Mouse (Mus musculus): Measurements from ENCODE around the gene Parp1. TPM values are rescaled to one million over a fixed set of nuclear protein-coding genes. Genes with fewer than 3 reads are reported as not detected.

Parp1 gene
- total RNA-seq (2017): 195 and 202 TPM in 2 replicates

DNA sequence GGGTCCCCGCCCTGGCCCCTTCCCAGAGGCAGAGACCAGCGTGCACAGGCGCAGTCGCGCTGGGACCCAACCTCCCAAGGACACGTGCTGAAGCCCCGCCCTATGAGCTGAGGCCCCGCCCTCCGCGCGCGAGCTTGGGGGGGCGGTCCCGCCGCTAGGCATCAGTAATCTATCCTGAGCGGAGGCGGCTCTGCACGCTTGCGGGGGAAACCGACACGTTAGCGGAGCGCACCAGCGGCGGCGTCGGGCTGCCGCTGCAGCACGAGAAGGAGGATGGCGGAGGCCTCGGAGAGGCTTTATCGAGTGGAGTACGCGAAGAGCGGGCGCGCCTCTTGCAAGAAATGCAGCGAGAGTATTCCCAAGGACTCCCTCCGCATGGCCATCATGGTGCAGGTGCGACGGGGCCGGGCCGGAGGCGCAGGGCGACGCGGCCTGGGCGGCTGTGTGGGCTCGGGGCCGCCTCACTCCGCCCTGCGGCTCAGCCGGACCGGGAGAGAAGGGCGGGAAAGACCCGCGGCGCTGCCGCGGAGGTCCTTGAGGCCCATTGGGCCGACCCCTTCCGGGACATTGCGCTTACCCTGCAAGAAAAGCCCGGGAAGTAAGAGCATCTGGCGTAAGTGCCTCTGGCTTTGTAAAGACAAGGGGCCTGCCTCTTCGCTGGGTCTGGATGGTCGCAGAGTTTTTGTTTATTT is at the start of gene Parp1:
Gene Parp1 (plus strand): TSS at position 164 of the 692 bp plus-strand sequence.
- ATAC-seq (ENCODE audit: extremely low read depth, insufficient number of reproducible peaks, low FRiP score, poor library complexity, severe bottlenecking): peak; percentile 77

DNA sequence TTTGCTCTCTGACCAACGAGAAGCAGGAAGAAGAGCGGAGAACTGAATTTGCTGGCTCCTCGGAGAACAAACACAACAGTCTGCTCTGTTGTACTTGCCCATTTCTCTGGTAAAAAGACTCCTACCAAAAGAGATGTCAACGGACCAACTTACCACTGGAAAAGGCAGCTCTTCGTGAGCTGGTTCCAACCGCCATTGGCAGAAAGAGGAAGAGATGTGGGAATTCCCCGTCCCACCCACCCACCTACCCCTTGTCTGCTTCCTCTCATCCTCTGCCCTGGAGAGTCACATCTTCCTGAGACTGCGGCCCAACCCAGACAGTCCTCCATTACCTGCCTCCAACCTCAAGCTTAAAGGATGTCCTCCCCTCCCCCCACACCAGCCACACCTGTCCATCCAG is 49.2 kb upstream of the Parp1 start:
- ATAC-seq (ENCODE audit: extremely low read depth, insufficient number of reproducible peaks, low FRiP score, poor library complexity, severe bottlenecking): no peak

- no peak for ATAC-seq (ENCODE audit: extremely low read depth, insufficient number of reproducible peaks, low FRiP score, poor library complexity, severe bottlenecking)
These were observed 48.5 kb upstream of the Parp1 start for GRCm38 (mm10) chr1:180520190-180520589.

- no peak for ATAC-seq (ENCODE audit: extremely low read depth, insufficient number of reproducible peaks, low FRiP score, poor library complexity, severe bottlenecking)
These were observed 45.4 kb upstream of the Parp1 start for GRCm38 (mm10) chr1:180523320-180523719.

DNA sequence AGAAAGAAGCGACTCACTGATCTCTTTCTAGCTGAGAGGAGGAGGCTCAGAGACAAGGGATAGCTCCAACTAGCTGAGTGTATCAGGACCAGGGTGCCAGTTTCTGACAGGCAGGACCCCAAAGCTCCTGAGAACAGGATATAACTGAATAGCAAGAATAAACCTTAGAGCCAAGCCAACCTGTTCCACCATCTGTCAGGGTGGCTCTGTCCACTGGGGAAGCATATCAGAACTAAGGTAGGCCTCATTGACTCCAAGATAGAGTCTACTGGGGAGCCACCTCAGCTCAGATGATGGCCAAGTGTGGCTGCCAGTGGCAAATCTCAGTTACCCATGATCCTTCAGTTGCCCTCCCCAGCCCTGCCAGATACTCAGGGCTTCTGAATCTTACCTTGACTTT is 43.4 kb upstream of the Parp1 start:
- no peak for ATAC-seq (ENCODE audit: extremely low read depth, insufficient number of reproducible peaks, low FRiP score, poor library complexity, severe bottlenecking)

DNA sequence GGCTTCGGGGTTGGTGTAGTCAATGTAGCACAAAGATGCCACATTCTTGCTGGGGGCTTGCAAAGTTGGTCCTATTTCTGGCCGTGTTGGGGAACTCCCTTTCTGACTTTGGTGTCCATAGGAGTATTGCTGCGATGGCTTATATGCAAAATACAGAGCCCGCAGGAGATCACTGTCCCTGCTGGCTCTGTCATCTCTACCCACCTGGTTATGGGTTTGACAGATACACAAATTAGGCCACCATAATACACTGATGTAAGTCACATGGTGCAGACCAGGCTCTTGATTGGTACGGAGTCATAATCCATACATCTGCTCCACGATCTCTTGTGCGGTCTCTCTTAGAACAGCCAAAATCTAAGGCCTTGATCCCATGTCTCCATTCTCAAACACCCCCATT is 38.9 kb upstream of the Parp1 start:
- ATAC-seq (ENCODE audit: extremely low read depth, insufficient number of reproducible peaks, low FRiP score, poor library complexity, severe bottlenecking): peak; percentile 69

DNA sequence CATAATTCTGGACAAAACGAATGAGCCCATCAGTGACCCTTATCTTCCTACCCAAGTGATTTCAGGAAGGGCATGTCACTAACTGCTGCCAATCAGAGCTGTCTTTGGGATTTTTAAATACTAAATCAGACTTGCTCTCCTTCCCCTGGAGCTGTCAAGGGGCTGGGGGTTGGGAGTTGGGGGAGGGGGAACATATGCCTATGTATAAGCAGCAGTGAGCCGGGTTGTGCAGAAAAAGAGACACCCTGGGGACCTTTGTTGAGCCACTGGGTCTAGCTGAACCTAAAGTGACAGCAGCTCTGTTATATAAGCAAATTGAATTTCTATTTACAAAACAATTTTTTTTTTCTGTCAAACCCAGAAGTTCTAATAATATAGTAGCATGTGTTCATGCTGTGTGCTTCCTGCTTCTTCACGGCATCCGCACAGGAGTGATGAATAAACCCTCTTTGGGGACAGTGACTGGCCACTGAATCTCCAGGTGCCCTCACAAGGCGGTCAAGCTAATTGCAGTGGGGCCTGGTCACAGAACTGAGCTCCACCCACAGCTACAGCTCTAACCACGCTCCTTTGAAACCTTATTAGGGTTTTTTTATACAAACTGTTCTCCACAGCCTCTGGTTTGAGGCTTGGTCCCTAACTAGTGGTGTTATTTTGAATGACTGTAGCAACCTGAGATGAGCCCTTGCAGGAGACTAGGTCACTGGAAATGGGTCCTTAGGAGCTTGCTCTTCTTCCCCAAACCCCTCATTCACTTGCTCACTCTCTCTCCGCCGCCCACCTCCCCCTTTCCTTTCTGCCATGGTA is 38.1 kb upstream of the Parp1 start:
- peak; percentile 57 for ATAC-seq (ENCODE audit: extremely low read depth, insufficient number of reproducible peaks, low FRiP score, poor library complexity, severe bottlenecking)

DNA sequence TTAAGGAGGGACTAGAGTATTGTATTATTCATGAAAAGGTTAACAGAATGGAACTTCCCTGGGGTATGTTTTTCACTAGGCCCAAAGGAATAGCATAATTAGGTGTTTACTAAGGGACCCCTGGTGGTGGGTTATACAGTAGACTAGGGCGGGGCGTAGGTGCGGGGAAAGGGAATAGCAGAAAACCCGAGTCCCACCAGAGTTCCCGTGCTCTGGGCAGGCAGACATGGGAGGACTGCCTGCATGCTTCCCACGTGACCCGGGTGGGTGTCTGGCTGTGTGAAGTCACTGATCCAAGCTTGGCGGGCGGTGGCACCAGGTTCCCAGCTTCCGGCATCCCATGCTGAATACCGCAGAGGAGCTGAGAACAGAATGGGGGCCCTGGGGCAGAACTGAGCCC is 36.1 kb upstream of the Parp1 start:
- no peak for ATAC-seq (ENCODE audit: extremely low read depth, insufficient number of reproducible peaks, low FRiP score, poor library complexity, severe bottlenecking)

DNA sequence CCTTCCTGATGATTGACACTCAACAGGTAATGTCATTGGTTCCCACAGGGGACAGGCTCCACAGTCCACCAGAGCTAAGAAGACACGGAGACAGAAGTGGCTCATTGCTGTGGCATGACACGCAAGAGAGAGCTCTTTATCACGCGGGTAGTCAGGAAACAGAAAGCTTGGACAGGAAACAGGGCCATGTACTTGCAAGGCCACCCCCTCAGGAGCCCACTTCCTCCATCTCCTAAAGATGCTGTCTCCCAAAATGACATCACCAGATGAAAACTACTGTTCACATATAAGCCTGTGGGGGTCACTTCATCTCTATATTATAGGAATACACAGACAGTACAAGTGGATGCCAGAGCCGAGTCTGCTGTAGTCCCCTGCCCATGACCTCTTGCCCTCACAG is 32.0 kb upstream of the Parp1 start:
- ATAC-seq (ENCODE audit: extremely low read depth, insufficient number of reproducible peaks, low FRiP score, poor library complexity, severe bottlenecking): peak; percentile 47

GRCm38 (mm10) chr1:180541251-180541650 is 27.5 kb upstream of the Parp1 start:
- ATAC-seq (ENCODE audit: extremely low read depth, insufficient number of reproducible peaks, low FRiP score, poor library complexity, severe bottlenecking): peak; percentile 65

- no peak for ATAC-seq (ENCODE audit: extremely low read depth, insufficient number of reproducible peaks, low FRiP score, poor library complexity, severe bottlenecking)
These were observed 26.6 kb upstream of the Parp1 start for GRCm38 (mm10) chr1:180541883-180542711.

DNA sequence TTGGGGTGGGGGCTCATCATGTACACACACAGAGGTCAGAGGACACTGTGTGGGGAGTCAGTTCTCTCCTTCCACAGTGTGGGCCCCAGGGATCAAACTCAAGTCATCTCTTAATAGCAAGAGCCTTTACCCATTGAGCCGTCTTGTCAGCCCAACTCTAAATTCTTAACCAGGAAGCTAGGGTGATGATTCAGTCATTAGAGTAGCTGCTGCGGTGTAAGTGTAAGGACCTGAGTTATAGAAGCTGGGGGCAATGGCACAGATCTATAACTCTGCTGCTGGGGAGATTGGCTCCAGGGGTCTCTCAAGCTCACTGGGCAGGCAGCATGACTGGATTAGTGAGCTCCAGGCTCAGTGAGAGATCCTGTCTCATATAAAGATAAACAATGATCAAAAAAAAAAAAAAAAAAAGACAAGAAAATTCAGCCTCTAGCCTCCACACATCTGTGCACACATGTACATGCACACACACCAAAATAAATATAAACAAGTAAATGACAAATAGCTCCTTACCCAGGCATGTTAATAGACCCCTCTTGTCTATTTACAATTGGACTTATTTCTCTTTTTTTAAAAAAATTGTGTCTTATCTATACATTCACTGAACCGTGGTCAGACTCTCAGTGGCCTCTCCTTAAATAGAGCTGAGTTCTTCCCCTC is 25.9 kb upstream of the Parp1 start:
- ATAC-seq (ENCODE audit: extremely low read depth, insufficient number of reproducible peaks, low FRiP score, poor library complexity, severe bottlenecking): no peak

- ATAC-seq (ENCODE audit: extremely low read depth, insufficient number of reproducible peaks, low FRiP score, poor library complexity, severe bottlenecking): peak; percentile 74
These were observed 22.7 kb upstream of the Parp1 start for GRCm38 (mm10) chr1:180545918-180546545.

DNA sequence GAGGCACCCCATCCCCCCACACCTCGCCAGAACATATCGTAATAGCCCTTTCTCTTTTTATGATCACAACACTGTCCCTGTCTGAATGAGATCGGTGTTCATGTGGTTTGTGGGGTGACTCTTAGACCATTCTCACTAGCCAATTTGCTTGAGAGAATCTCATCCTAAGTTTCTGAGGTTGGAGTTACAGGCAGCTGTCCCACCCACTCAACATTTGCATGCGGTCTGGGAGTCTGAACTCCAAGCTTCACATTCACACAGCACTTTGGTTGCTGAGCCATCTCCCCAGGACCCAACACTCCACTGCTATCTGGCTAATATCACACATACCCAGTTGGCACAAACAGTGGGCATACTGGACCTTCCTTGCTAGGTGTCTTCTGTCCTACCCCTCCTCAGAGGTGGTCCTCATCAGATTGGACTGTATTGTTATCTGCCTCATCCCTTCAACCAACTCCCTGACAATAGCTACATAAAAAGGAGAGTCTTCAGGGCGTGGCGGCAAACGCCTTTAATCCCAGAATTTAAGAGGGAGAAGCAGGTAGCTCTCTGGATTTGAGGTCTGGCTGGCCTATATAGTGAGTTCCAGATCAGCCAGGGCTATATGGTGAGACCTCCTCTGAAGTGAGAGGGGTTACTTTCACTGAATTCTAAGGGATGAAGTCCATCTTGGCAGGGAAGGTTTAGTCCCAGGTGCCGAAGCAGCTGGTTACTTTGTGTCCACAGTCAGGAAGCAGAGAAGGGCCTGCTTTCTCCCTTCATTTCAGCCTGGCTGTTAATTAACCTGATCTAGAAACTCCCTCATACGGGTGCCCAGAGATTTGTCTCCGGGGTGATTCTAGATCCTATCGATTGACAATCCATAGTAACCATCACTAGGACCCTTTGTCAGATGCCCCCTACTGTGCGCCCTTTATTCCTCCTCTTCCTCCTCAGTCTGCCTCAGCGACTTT is 21.6 kb upstream of the Parp1 start:
- ATAC-seq (ENCODE audit: extremely low read depth, insufficient number of reproducible peaks, low FRiP score, poor library complexity, severe bottlenecking): no peak

DNA sequence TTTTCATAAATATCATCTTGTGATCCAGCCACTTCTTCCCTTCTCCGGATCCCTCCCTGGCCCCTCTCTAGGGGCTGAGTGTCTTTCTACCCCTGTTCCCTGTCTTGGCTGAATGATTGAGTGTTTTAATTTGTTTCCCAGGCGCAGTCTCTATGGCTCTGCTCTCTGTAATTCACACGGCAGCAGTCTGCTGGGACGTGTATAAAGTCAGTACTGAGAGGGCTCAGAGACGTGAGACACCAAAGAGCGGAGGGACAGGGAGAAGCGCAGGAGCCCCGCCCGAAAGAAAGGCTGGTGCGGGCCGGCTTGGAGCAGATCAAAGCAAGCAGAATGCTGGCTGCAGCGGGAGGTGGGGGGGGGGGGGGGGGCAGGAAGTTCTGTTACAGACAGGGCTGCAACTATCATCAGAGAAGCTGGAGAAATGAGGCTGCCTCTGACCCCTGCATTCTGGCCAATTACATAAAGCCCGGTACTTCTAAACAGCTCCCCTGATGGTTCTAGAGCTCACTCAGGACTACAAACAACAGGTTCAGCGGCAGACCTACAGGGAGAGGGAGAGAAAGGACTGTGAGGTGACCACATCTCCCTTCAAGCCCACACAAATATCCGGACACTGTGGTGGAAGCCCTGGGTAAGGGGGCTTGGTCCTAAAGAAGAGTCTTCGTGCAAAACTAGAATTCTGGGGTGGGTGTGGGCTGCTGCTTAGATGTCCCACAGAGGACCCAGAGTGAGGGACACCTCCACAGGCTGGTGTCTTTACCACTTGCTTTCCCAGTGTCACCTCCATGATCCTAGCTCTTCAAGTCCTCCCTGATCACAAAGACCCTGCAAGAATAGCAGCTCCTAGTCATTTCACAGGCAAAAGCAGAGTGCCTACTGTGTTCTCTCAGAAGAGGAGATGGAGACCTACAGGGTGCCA is 20.7 kb upstream of the Parp1 start:
- peak; percentile 22; the same call in 1 of the 2 replicates for ATAC-seq (ENCODE audit: extremely low read depth, insufficient number of reproducible peaks, low FRiP score, poor library complexity, severe bottlenecking)

DNA sequence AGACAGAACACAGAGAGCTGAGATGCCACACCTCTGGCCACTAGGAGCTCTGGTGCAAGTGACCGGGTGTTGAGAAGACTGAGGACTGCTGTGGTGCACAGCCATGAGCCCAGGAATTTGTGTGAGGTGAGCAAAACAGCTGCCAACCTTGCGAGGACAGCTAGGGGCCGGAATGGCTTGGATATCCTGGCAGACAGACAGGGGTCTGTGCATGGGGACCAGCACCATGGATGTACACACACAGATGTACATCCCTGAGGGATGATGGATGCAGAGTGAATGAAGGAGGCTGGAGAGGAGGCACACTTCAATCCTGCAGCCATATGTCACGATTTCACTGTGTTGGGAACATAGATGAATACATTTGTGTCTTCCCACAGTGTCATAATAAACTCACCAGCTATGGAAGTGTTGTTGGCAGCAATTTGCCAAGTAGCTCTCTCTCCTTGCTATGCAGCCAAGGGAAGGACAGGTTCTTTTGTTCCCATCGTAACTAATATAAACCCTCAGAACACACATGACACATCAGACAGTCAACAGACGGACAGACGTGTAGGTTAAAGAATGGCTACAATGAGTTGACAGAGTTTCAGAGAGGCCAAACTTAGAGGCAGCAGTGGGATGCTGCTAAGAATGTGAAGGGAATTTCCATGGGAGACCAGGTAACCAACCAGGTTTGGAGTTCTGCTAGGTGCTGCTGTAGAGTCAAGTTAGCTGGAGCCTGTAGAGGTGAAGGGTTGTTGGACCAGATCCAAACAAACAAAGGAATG is 19.0 kb upstream of the Parp1 start:
- no peak for ATAC-seq (ENCODE audit: extremely low read depth, insufficient number of reproducible peaks, low FRiP score, poor library complexity, severe bottlenecking)
